Mouse (Mus musculus): ENCODE measurements at regions not wholly inside any gene's neighbourhood (a gene's known extent, or its start where the extent isn't known, plus 50 kb on each side); places are given as distances from the start of the nearest gene placed in this dataset.

DNA sequence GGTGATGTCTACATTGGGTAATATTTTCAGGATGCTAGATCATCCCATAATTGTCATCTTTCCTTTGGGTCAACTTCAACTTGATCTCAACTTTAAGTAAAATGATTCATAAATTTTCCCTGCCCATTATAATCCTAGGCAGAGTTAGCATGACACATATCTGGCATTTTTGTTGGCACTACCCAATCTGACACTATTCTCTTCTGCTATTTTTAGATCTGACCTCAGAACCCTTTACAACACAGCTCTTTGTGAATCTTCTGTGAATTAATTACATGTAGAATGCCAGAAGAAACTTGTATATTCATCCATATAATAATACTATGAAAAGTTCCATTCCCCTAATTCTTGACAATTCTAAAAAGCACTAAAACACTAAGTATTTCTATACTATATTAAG, 63.7 kb upstream of the Gm49339 start:
- TF ChIP-seq CTCF (IDR thresholded peaks at IDR 0.05; ENCODE audit: low read depth, low read length) (no peak), POLR2A (IDR thresholded peaks at IDR 0.05; ENCODE audit: borderline replicate concordance, low read depth, low read length) (no peak)
